Mouse (Mus musculus) spleen, embryonic (tissue): ENCODE data around the gene Cracr2a.

Source experiments
- CTCF ChIA-PET: fragments of 350-600 bp; sonication (Branson Sonifier 250); formaldehyde crosslinking; loops from one replicate; lab custom pipeline; 2022; lab: Charles Lee

The Cracr2a gene

GRCm38 (mm10) chr6:127617258-127618025, 56.3 kb downstream of the Cracr2a start:
- CTCF ChIA-PET: no interaction called here

- CTCF ChIA-PET: no interaction called here
Measured at GRCm38 (mm10) chr6:127618686-127619085, 57.5 kb downstream of the Cracr2a start.

- CTCF ChIA-PET: no interaction called here
Measured at GRCm38 (mm10) chr6:127625135-127625534, 64.0 kb downstream of the Cracr2a start.

GRCm38 (mm10) chr6:127627453-127627852, 66.3 kb downstream of the Cracr2a start:
- CTCF ChIA-PET: no interaction called here

GRCm38 (mm10) chr6:127629249-127629648, 68.1 kb downstream of the Cracr2a start:
- CTCF ChIA-PET: no interaction called here

- CTCF ChIA-PET: interaction anchor here (0.6 to 0.7 kb wide), 2 partner anchors 27 to 366 kb away, joined by 4 read pairs; no protein-coding TSS in a partner anchor
Measured at GRCm38 (mm10) chr6:127634858-127635257, 73.7 kb downstream of the Cracr2a start.

- CTCF ChIA-PET: interaction anchor here (0.7 kb wide), 1 partner anchor 27 kb away, joined by 4 read pairs; no protein-coding TSS in a partner anchor
Measured at GRCm38 (mm10) chr6:127635462-127636189, 74.5 kb downstream of the Cracr2a start.

- CTCF ChIA-PET: no interaction called here
Measured at GRCm38 (mm10) chr6:127641077-127641801, 80.1 kb downstream of the Cracr2a start.

- CTCF ChIA-PET: no interaction called here
Measured at GRCm38 (mm10) chr6:127655988-127656387, 94.8 kb downstream of the Cracr2a start.

- CTCF ChIA-PET: no interaction called here
Measured at GRCm38 (mm10) chr6:127657152-127657551, 96.0 kb downstream of the Cracr2a start.

GRCm38 (mm10) chr6:127659472-127659871, 98.3 kb downstream of the Cracr2a start:
- CTCF ChIA-PET: no interaction called here

GRCm38 (mm10) chr6:127659966-127660365, 98.8 kb downstream of the Cracr2a start:
- CTCF ChIA-PET: no interaction called here

- CTCF ChIA-PET: interaction anchor here (0.5 kb wide), 1 partner anchor 27 kb away, joined by 4 read pairs; no protein-coding TSS in a partner anchor
Measured at GRCm38 (mm10) chr6:127661717-127662292, 100.7 kb downstream of the Cracr2a start.

GRCm38 (mm10) chr6:127663263-127663662, 102.1 kb downstream of the Cracr2a start:
- CTCF ChIA-PET: no interaction called here

GRCm38 (mm10) chr6:127669313-127669712, 108.2 kb downstream of the Cracr2a start:
- CTCF ChIA-PET: no interaction called here

GRCm38 (mm10) chr6:127670031-127670430, 108.9 kb downstream of the Cracr2a start:
- CTCF ChIA-PET: no interaction called here

- CTCF ChIA-PET: no interaction called here
Measured at GRCm38 (mm10) chr6:127672071-127672470, 110.9 kb downstream of the Cracr2a start.

- CTCF ChIA-PET: no interaction called here
Measured at GRCm38 (mm10) chr6:127676866-127677265, 115.7 kb downstream of the Cracr2a start.

GRCm38 (mm10) chr6:127678320-127678719, 117.2 kb downstream of the Cracr2a start:
- CTCF ChIA-PET: no interaction called here

GRCm38 (mm10) chr6:127678998-127679397, 117.9 kb downstream of the Cracr2a start:
- CTCF ChIA-PET: no interaction called here

GRCm38 (mm10) chr6:127680784-127681183, 119.6 kb downstream of the Cracr2a start:
- CTCF ChIA-PET: no interaction called here

GRCm38 (mm10) chr6:127683561-127683960, 122.4 kb downstream of the Cracr2a start:
- CTCF ChIA-PET: no interaction called here
